In genomic region chr11:54437310-54437822, GRCm38 (mm10) we compare ENCODE assay signal across 8 mouse cellular contexts. TPM values are rescaled to one million over a fixed set of nuclear protein-coding genes. Genes with fewer than 3 reads are reported as not detected.
DNase-seq lines count a peak whose midpoint lies in the region; ATAC-seq and TF ChIP-seq lines count a peak whose summit lies in the region.

No protein-coding gene starts in this region.

- intact Hi-C loops in gastrocnemius, postnatal 36 days (cut with DNase I) = loop anchor here (5.0 kb wide), 1 partner anchor 85 kb away; the partner anchor contains the start of gene Rapgef6

- 42% methylated on average over 8 of the region's 8 CpGs for WGBS in heart, embryonic 15.5 days
- 31% methylated on average over 8 of the region's 8 CpGs for WGBS in lung, embryonic 16.5 days

- peak overlapping the region; percentile 88 for H3K4me3 ChIP-seq in erythroblast, embryonic 14.5 days (replicated peaks)
- H3K4me3 ChIP-seq in ES-E14 (ENCODE audit: insufficient read depth in 1 of 2, low read depth in 1 of 2, low read length in 2 of 2, poor library complexity in 1 of 2, severe bottlenecking in 1 of 2) = peak overlapping the region in 1 of 2 experiments; percentile 55; a peak in 2 of 4 replicates
- H3K4me3 ChIP-seq in heart, embryonic 15.5 days = peak overlapping the region; percentile 98
- peak overlapping the region; percentile 96 for H3K4me3 ChIP-seq in lung, embryonic 16.5 days (ENCODE audit: low read length)

- H3K36me3 ChIP-seq in erythroblast, embryonic 14.5 days (ENCODE audit: control insufficient read depth) = peaks cover 3% of the 10 kb centered on the region
- no peaks in the 10 kb centered on the region for H3K36me3 ChIP-seq in ES-E14 (ENCODE audit: control insufficient read depth, insufficient read depth, low read length, poor library complexity, severe bottlenecking)
- no peaks in the 10 kb centered on the region for H3K36me3 ChIP-seq in heart, embryonic 15.5 days
- no peaks in the 10 kb centered on the region for H3K36me3 ChIP-seq in lung, embryonic 16.5 days (ENCODE audit: control insufficient read depth, insufficient read depth, low read length)

- H3K9ac ChIP-seq in ES-E14 (ENCODE audit: insufficient read depth, low read depth, low read length, poor library complexity, severe bottlenecking) = no peak overlapping the region
- peak overlapping the region; percentile 64 for H3K9ac ChIP-seq in heart, embryonic 15.5 days
- H3K9ac ChIP-seq in lung, embryonic 16.5 days (ENCODE audit: low read length) = peak overlapping the region; percentile 73

- peak overlapping the region; percentile 64 for H3K4me2 ChIP-seq in heart, embryonic 15.5 days
- H3K4me2 ChIP-seq in lung, embryonic 16.5 days (ENCODE audit: low read depth, low read length) = peak overlapping the region; percentile 54

- H3K4me1 ChIP-seq in erythroblast, embryonic 14.5 days (ENCODE audit: control insufficient read depth) = peaks cover 21% of the 10 kb centered on the region
- peaks cover 0 to 3% of the 10 kb centered on the region in 2 experiments; a peak in 1 of 4 replicates for H3K4me1 ChIP-seq in ES-E14 (ENCODE audit: control insufficient read depth in 2 of 2, insufficient read depth in 2 of 2, low read length in 2 of 2, poor library complexity in 1 of 2)
- peaks cover 9% of the 10 kb centered on the region for H3K4me1 ChIP-seq in heart, embryonic 15.5 days (replicated peaks)
- peaks cover 18% of the 10 kb centered on the region for H3K4me1 ChIP-seq in lung, embryonic 16.5 days (replicated peaks; ENCODE audit: control insufficient read depth, insufficient read depth, low read length)

- no peak overlapping the region for H3K27ac ChIP-seq in ES-E14 (ENCODE audit: insufficient read depth, low read depth, low read length, poor library complexity, severe bottlenecking)
- peak overlapping the region; percentile 65 for H3K27ac ChIP-seq in heart, embryonic 15.5 days
- H3K27ac ChIP-seq in lung, embryonic 16.5 days (ENCODE audit: low read length) = peak overlapping the region; percentile 36; the same call in 1 of the 2 replicates

- no peak for DNase-seq in ES-E14 (ENCODE audit: low read depth, low spot score)
- no peak for DNase-seq in ovary, postnatal 36 days (ENCODE audit: low spot score)
- DNase-seq in gastrocnemius, postnatal 36 days = no peak

- no peaks in the 10 kb centered on the region for H3K27me3 ChIP-seq in erythroblast, embryonic 14.5 days (ENCODE audit: control insufficient read depth)
- H3K27me3 ChIP-seq in heart, embryonic 15.5 days = no peaks in the 10 kb centered on the region
- H3K27me3 ChIP-seq in lung, embryonic 16.5 days (ENCODE audit: control insufficient read depth, insufficient read depth, low read depth, low read length) = no peaks in the 10 kb centered on the region

- no peak for ATAC-seq in erythroblast, adult 5-6 weeks (replicated peaks; ENCODE audit: low FRiP score, poor library complexity, severe bottlenecking)
- ATAC-seq in heart, embryonic 15.5 days (replicated peaks; ENCODE audit: insufficient number of reproducible peaks, insufficient read depth, low FRiP score, low read depth) = no peak
- no peak for ATAC-seq in lung, embryonic 16.5 days (ENCODE audit: low read depth)
- no peak for ATAC-seq in erythroid progenitor cell, adult 5-6 weeks (replicated peaks; ENCODE audit: low FRiP score, poor library complexity, severe bottlenecking)

- no peaks in the 10 kb centered on the region for H3K9me3 ChIP-seq in erythroblast, embryonic 14.5 days (ENCODE audit: control insufficient read depth, low read length)
- no peaks in the 10 kb centered on the region for H3K9me3 ChIP-seq in ES-E14 (ENCODE audit: control insufficient read depth, insufficient read depth, low read depth, low read length)
- no peaks in the 10 kb centered on the region for H3K9me3 ChIP-seq in heart, embryonic 15.5 days (replicated peaks)
- H3K9me3 ChIP-seq in lung, embryonic 16.5 days (ENCODE audit: control insufficient read depth, low read length) = no peaks in the 10 kb centered on the region

- in situ Hi-C loops in ES-E14 (cut with MboI; ENCODE audit: low sequenced_read_pairs in 2 of 2, unreplicated experiment in 2 of 2) = no loop called here

TF ChIP-seq in ES-E14, 5 proteins besides CTCF, POLR2A, EP300 and RAD21:
- no peak for TF ChIP-seq HCFC1 (IDR thresholded peaks at IDR 0.05; ENCODE audit: borderline replicate concordance, insufficient read depth, low read length)
- TF ChIP-seq CHD2 (IDR thresholded peaks at IDR 0.05; ENCODE audit: low read depth, low read length) = no peak
- peak; percentile 93 for TF ChIP-seq ZNF384 (IDR thresholded peaks at IDR 0.05; ENCODE audit: low read depth, low read length)
- no peak for TF ChIP-seq ZC3H11A (IDR thresholded peaks at IDR 0.05; ENCODE audit: borderline replicate concordance, low read depth, low read length)

RNA-seq across cellular contexts. Expression of gene Fnip1, which starts 0.6 kb away (rescaled TPM):
- polyA plus RNA-seq in erythroblast, embryonic 14.5 days (2012) = 0.01 and 0.03 TPM in 2 replicates
- total RNA-seq in erythroblast, adult 5-6 weeks (2015; ENCODE audit: low replicate concordance) = 8.4 and 12.1 TPM in 2 replicates
- 9.2 and 13.0 TPM in 2 replicates for total RNA-seq in erythroblast, adult 5-6 weeks (2017; ENCODE audit: low replicate concordance)
- 13.5 and 13.9 TPM in 2 replicates for total RNA-seq in ES-E14 (2012; rRNA removed)
- 8.5 and 9.2 TPM in 2 replicates for polyA plus RNA-seq in heart, embryonic 15.5 days (2015; fragmentation: Nextera tagmentation; extraction: Ambion mirVana)
- 10.1 and 10.3 TPM in 2 replicates for polyA plus RNA-seq in lung, embryonic 16.5 days (2015; fragmentation: Nextera tagmentation; extraction: Ambion mirVana)
- total RNA-seq in gastrocnemius, postnatal 36 days (2021) = 10 to 100 TPM; 29.7 to 41.0 TPM
- 22.7 and 44.9 TPM in 2 replicates for total RNA-seq in erythroid progenitor cell, adult 5-6 weeks (2015; ENCODE audit: low replicate concordance)
- 28.0 and 35.0 TPM in 2 replicates for total RNA-seq in erythroid progenitor cell, adult 5-6 weeks (2017; ENCODE audit: low replicate concordance)
